Mouse (Mus musculus): ENCODE measurements around the gene Exoc4.

GRCm38 (mm10) chr6:33769251-33769650 is 520.4 kb downstream of the Exoc4 start:
- TF ChIP-seq POLR2A (IDR thresholded peaks at IDR 0.05; ENCODE audit: low read depth, low read length) (no peak), CTCF (conservative IDR thresholded peaks at IDR 0.05; ENCODE audit: insufficient read depth, insufficient read length, low read depth, low read length) (no peak)

Data from kidney, adult 2 months (tissue).